Mouse (Mus musculus) small intestine, adult 2 months (tissue): ENCODE data around the gene Ralgapa2.

Source experiments
- CTCF ChIP-seq: fragments of 200-500 bp; IDR thresholded peaks from 2 replicates; pipeline ENCODE4 v1.5.1; 2012; ENCODE audit warnings: low read depth, mild to moderate bottlenecking, control low read depth, inconsistent platforms, low read length, moderate library complexity, mixed read lengths; ENCODE audit not compliant: insufficient replicate concordance, insufficient read length; ENCODE audit errors: extremely low read depth
- POLR2A ChIP-seq: fragments of 200-500 bp; IDR thresholded peaks from 2 replicates; pipeline ENCODE4 v1.6.1; 2012; ENCODE audit warnings: low read depth, mild to moderate bottlenecking, control low read depth, inconsistent platforms, low read length, moderate library complexity

GRCm38 (mm10) chr2:146340090-146340489, 172.1 kb downstream of the Ralgapa2 start:
- TF ChIP-seq CTCF (no peak), POLR2A (no peak)
